Mouse (Mus musculus): ENCODE measurements around the gene Zfp827.

DNA sequence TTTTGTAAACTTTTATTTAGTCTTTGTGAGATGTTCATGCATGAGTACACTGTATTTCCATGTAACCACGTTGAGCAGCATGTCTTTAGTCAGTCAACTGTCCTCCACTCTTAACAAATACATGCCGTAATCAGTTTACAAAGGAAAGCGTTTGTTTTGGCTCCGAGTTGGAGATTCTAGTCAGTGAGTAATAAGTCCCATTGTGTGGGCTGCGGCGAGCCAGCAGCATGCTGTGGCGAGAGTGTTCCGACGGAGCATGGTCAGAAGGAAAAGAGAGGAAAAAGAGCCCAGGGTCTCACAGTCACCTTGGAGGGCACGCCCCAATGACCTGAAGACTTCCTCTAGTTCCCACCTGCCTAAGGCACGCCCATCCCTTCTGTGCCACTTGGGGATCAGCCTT lies 68.7 kb downstream of the Zfp827 start:
- TF ChIP-seq CTCF (IDR thresholded peaks at IDR 0.05; ENCODE audit: low read depth, low read length) (no peak), GATA2 (IDR thresholded peaks at IDR 0.05; ENCODE audit: borderline replicate concordance, low read depth, low read length) (no peak), GATA1 (IDR thresholded peaks at IDR 0.05; ENCODE audit: borderline replicate concordance, low read length) (no peak), TAL1 (conservative IDR thresholded peaks at IDR 0.05; ENCODE audit: low read depth, low read length) (no peak)

Data from G1E (cell line).